Mouse (Mus musculus): ENCODE data around the gene Spib. TPM values are rescaled to one million over a fixed set of nuclear protein-coding genes. Genes with fewer than 3 reads are reported as not detected.

The Spib gene
- polyA plus RNA-seq, 1 experiment = 0.08 TPM

DNA sequence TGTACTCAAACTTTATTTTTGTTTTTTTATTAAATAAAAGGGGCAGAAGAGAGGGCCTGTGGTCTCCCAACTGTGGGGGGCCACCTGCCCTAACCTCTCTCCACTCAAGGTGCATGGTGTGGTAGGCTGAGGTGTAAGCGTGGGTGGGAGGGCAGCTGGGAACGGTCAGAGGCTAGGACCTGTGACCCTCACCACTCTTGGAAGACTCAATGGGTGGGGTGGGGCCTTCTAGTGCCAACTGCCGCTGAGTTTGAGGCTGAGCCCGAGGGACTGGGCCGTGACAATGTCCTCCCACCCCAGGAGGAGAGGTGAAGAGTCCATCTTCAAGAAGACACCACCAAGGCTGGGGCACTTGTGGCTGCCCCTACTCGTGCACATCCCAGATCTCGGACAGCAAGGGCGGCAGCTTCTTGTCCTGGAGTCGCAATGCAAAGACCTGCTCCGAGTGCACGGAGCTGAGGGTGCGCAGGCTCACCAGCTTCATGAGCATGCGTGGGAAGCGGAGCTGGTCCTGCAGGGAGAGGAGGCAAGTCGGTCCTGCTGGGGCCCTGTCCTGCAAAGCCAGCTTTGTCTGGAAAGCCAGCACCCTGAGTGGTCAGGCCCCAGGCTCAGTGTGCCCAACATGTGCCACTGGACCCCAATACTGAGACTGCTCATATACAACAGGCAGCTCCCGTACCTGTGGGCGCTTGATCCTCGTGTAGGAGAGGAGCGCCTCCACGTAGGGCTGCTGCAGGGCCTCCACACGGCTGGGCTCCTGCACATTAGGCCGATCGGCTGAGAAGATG, 17.9 kb upstream of the Spib start:
- no peak for DNase-seq (ENCODE audit: extremely low spot score in 1 of 2, low spot score in 1 of 2)

DNA sequence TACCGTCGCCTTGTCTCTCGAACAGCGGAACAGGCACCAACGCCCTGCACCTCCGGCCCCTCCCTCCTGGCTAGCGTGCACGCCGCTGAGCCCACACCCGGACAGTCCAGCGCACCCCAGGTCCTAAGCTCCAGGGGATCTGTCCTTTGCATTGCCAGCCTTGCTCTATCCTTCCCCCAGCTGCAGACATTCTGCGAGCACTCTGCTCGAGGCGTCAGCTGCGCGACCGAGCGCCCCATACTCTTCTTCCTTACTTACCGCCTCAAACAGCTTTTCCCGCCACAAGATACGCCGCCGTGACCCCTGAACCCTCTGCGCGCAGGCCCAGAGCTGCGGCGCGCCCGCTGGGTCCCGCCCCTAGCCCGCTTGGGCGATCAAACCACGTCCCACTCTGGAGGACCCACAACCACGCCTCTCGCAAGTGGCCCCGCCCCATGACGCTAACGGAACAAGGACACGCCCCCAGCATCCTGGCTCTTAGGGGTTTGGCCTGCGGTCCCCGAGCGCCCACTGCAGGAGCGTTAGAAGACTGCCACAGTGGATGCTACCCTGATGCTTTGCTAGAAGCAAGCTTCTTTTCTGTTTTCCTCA, 16.7 kb upstream of the Spib start, which contains the start of gene Pold1:
Gene Pold1 (minus strand): TSS at position 353 of the 591 bp plus-strand sequence.
- peak; percentile 98 to 100 for DNase-seq (ENCODE audit: extremely low spot score in 1 of 2, low spot score in 1 of 2)

DNA sequence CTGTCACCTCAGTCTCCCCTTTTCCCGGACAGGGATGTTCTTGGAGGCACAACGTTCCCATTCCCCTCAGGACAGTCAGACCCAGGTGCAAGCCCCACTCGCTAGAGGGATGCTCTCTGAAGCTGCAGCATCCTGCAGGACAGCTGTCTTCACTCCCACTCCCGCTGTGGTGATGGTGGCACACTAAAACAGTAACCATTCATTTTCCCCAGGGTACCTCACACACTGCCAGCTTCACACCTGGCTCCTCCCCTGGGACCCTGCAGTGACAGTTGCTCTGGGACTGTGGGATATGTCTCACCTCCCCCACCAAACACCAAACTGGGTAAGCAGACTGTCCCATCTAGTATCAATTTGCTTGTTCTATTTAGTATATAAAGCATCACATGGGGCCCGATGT, 15.9 kb upstream of the Spib start:
- no peak for DNase-seq (ENCODE audit: extremely low spot score in 1 of 2, low spot score in 1 of 2)

DNA sequence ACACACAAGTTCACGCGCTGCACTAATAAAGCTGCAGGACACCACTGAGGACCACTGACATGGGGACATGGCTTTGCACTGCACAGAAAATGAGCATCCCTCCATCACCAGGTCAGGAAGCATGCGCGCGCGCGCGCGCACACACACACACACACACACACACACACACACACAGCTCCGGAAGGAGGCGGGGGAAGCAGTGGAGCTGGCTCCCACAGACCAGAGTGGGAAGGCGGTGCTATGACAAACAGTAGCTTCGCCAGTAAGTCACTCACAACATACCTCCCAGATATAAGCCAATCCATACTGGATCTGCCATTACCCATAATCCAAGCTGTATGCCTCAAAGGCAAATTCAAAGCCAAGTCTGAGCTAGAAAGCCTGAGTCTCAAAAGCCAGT, 15.2 kb upstream of the Spib start:
- DNase-seq (ENCODE audit: extremely low spot score in 1 of 2, low spot score in 1 of 2) = no peak

DNA sequence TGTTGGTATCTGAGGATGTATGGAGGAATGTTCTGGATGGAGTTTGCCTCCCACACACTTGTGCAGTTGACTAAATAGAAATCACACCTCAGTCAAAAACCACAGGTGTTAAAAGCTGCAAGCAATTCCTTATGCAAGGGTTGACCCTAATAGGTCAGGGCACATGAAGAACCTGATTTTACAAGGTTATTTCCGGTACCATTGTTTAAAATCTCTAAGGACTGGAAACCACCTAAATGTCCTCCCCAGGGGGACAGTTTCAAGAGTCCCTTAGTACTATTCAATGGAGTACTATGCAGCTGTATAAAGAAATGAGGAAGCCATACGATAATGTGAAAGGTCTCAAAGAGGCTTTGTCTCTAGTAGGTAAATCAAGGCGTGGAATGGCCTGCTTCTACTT, 14.4 kb upstream of the Spib start:
- no peak for DNase-seq (ENCODE audit: extremely low spot score in 1 of 2, low spot score in 1 of 2)

DNA sequence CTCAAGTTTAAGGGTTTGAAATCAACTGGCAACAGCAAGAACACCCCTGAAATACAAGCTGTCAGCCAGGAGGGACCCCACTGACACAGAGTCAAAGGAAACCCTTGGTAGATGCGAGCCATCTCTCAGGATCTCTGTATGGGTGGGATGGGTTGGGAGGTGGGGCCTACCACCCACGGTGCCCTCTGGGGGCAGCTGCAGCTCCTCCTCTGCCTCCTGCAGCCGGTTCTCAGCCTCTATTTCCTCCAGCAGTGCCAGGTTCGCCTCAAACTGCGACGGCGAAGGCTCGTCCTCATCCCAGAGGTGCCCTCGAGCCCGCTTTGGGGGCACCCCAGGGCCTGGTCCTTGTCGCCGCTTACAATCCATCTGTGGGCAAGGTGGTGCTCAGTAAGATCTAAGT, 11.2 kb upstream of the Spib start:
- no peak for DNase-seq (ENCODE audit: extremely low spot score in 1 of 2, low spot score in 1 of 2)

DNA sequence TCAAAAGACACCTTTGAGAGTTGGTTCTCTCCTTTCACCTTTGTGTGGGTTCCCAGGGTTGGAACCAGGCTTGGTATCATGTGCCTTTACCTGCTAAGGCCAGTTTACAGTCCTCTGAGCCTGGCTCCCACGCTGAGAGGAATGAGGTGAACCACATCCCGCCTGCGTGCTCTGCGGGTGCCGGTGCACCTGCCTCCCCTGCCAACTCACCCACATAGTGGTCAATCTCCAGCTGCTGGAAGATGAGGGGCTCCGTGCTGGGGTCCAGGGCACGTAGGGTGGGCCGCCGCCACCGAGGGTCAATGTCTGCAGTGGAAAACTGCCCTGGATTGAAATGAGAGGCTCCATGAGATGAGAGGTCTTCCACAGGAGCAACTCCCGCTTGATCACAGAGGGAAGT, 10.7 kb upstream of the Spib start:
- no peak for DNase-seq (ENCODE audit: extremely low spot score in 1 of 2, low spot score in 1 of 2)

DNA sequence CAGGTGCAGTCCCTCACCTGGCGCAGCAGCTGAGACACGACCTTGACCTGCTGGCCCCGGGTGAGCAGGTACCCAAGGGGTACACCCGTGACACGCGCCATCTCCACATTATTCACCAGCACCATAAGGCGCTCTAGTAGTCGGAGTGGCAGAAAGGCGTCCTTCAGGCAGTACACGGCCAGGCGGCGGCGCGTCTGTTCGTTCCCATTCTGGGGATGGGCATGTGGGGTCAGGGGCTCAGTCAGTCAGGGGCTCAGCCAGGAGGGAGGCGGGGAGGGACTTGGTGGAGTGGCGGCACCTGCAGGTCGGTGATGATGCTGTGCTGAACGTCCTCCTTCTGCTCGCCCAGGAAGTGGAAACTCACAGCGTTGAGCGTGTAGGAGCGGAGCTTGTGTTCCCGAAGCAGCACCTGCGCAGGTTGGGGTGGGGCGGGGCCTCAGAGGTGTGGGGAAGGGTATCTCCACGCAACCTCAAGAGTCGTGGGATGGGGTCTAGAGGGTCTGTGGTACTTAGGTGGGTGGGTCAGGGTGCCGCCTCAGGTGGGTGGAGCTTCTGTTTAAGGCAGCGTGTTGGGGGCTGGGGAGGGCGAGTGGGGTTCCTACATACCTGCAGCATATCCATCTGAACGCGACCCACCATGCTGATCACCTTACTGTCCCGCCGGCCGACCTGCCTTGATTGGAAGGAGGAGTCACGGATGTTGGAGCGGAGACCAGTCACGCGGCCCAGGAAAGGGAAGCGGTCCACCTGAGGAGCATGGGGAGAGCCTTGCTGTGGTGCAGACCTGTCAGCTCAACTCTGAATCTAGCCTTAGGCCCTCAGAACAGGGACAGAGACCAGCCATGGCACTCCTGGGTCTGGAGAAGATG, 7.1 kb upstream of the Spib start:
- DNase-seq (ENCODE audit: extremely low spot score in 1 of 2, low spot score in 1 of 2) = no peak

DNA sequence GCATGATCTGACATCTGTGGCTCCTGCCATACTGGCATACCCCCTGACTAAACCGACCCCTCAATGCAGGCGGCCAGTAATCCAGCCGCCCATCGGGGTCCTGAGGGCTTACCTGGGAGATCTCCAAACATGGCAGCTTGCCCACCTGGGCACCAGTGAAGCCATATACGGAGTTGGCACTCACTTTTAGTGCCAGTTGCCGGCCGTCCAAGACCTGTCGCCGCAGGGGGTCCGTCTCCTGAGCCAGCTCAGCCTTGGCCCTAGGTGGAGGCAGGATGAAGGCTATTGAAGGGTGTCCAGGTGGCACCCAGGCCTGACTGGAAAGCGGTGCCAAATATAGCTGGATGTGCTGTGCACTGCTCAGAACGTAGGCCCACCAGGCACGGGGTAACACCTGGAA, 5.6 kb upstream of the Spib start:
- no peak for DNase-seq (ENCODE audit: extremely low spot score in 1 of 2, low spot score in 1 of 2)

DNA sequence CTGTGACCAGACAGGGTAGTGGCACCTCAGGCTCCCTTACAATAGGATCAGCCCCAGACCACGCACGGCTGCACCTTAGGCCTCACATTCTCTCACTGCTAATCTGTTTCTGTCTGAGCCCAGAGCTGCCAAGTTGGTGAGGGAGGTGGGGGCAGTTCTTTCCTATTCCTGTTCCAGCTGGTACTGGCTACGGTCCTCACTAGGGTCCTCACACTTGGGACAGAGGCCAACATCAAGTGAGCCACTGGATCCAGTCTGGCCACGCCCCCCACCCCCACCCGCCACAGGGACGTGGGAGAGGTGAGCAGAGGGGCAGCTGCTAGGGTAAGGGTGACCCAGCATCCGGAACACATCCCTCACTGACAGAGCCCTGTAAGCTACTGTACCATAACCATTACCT, 5.1 kb upstream of the Spib start:
- DNase-seq (ENCODE audit: extremely low spot score in 1 of 2, low spot score in 1 of 2) = no peak

DNA sequence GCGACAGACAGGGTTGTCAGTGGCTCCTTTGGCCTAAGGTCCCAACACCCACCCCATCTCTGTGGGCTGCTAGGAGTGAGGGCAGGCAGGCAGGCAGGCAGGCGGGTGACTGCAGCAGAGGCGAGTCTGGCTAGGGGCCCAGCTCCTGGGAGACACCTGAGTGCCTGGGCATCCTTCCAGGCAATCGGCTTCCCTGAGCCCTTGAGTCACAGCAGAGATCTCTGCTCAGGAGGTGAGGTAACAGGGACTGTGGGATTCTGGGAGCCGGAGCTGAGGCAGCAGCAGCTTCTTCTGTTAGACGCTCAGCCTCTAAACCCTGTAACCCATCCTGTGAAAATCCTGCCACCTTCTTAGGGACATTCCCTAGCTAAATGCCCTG, 4.7 kb upstream of the Spib start:
- peak in 1 of 2 experiments; percentile 71 for DNase-seq (ENCODE audit: extremely low spot score in 1 of 2, low spot score in 1 of 2)

DNA sequence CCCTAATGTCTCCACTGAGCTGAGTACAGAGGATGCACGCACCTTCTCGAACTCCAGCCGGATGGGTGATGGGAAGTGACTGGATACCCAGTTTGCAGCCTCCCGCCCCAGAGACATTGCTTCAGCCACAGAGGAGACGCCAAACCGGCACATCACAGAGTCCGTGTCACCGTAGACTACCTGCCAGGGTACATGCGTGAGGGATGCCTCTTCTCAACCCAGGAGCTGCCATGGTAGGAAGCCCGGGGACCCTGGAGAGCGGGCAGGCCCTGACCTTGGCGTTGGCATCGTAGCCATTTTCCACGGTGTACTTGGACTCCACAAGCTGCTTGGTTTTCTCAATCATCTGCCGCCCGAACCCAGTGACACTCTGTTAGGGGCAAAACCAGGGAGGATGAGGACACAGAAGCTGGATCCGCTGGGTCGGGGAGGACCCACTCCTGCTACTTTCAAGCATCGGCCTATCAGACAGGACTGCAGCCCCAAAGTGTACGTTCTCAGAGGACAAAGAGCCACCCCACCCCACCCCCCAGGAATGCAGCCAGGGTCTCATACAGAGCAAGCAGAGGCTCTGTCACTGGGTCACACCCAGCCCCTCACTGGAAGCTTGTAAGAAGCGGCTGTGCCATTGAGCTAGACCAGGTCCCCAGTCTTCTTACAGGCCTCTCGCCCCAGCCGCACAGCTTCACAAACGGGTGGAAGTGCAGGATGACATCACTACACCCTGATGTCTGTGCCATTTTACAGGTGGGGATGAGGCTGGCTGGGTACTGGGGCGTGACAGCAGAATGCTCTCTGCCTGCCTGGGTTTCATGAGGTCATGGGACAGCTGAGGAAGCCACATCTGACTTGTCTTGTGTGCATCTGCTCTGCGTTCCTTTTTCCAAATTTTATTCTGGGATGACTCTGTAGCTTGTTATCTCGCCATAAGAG, 4.1 kb upstream of the Spib start:
- no peak for DNase-seq (ENCODE audit: extremely low spot score in 1 of 2, low spot score in 1 of 2)

DNA sequence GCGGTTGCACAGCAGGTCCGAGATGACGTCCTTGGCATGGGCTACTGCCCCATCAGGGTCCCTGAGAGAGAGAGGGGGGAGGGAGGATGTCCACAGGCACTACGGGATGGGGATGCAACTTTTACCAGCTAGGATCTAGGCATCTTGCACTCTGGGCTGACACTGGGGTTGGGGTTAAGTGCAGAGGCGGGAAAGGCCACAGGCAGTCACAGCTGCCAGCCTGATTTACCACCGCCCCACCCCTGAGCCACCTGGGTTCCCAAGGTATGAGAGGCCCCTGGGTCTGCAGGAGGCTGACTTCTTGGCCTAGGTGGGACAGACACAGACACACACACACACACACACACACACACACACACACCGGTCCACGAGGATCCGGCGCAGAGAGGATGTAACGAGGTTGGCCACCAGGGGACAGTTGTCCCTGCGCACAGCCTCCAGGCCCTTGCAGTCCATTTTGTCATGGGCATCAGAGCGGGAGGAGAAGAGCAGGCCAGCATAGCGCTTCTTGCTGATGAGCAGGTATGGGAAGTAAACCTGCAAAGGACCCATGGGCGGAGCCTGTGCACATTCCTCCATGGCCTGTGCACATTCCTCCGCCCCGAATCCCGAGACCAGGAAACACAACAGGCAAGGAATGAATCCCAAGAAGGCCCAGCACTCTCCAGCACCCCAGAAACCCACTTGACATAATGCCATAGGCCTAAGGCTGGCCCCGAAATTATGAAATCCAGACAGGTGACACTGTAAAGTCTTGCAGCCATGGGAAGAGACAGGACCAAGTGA, 3.0 kb upstream of the Spib start:
- DNase-seq (ENCODE audit: extremely low spot score in 1 of 2, low spot score in 1 of 2) = no peak

DNA sequence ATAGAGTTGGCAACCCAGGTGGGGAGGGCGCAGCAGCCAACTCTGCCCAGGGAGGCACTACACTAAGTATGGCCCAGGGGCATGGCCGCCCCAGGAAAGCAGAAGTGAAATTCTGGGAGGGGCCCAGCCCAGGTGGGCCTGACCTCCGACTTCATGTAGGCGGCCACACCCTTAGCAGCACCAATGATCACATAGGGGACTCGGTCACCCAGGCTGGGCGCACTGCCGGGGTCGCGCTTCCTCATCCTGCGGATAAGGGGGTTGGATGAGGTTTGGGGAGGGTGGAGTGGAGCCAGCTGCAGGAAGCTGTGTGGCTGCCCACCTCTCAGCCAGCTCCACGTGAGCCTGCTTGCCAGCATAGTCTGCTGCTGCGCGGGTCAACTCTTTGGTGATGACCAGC, 2.4 kb upstream of the Spib start:
- DNase-seq (ENCODE audit: extremely low spot score in 1 of 2, low spot score in 1 of 2) = no peak

DNA sequence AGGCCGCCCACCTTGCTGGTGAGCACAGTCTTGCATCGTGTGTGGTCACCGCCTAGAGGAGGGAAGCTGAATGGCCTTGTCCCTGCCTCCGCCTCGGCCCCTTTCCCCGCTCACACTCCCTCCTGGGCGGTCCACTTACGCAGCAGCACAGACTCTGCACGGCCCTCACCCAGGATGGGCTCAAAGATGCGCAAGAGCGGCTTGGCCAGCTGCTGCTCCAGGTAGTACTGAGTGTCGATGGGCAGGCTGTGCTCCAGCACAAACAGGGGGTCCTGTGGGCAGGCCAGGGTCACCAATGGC, 1.8 kb upstream of the Spib start:
- no peak for DNase-seq (ENCODE audit: extremely low spot score in 1 of 2, low spot score in 1 of 2)

DNA sequence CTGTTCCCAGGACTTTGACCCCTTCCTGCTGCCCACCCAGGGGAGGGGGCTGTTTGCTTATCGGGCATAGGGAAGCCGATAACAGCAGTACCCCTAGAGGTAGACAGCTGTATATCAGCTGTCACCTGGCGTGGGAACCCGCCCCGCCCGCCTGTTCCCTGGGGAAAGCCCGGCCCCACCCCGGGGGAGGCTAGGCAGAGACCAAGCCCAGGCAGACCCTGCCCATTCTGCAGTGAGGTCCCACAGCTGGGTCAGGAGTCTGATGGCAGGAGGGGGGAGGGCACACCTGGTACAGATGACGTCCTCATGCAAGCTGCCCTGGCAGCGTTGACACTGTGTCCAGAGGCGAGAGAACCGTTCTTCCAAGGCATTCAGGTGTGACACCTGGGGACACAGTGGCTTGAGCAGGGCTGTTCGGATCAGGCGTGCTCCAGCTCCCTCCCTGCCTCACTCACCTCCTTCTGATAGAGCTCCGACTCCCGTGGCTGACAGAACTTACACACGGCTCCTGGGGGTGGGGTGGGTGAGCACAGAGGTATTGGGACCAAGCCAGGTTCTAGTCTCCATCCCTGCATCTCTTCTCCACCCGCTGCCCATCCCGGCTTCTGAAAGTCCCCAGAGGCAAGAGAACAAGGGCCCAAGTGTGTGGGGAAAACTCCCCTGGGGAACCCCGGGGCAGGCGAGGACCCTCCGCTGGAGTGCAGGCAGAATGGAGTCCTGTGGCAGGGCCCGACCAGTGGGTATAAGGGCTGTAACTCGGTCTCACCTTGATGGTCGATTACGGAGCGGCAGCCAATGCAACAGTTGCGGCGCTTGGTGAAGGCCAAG, 1.3 kb upstream of the Spib start:
- DNase-seq (ENCODE audit: extremely low spot score in 1 of 2, low spot score in 1 of 2) = no peak

DNA sequence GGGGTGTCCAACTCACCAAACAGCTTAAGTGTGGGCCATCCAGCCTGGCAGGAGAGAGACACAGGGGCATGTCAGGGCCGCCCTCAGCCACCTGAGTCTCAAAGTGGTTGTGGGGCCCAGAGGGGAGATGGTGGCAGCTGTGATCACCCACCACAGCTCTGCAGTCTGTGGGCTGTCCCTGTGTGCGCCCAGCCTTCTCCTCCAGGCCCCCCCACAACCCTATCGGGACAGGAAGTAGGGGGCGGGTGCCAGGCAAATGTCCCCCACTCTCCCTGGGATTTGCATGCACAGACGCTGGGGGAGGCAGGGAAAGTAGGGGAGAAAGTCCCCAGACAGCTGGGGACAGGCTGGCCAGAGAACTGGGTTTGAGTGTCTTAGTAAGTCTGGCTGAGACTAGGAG, 664 bp downstream of the Spib start:
- DNase-seq (ENCODE audit: extremely low spot score in 1 of 2, low spot score in 1 of 2) = no peak

DNA sequence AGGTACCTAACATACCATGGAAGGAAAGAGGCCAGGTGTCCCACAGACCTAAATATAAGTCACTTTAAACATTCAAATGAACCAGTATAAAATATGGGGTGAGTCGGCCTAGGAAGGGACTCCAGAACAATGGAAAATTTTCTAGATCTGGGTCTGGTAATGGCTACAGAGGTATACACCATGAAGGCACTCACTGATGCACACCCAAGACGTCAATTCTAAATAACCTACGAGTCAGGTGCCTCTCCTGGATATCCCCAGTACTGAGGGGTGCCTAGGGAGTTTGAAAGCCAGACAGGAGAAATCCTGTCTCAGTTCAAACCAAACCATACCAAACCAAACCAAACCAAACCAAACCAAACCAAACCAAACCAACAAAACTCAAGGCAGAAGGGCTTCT, 1.4 kb downstream of the Spib start:
- no peak for DNase-seq (ENCODE audit: extremely low spot score in 1 of 2, low spot score in 1 of 2)

DNA sequence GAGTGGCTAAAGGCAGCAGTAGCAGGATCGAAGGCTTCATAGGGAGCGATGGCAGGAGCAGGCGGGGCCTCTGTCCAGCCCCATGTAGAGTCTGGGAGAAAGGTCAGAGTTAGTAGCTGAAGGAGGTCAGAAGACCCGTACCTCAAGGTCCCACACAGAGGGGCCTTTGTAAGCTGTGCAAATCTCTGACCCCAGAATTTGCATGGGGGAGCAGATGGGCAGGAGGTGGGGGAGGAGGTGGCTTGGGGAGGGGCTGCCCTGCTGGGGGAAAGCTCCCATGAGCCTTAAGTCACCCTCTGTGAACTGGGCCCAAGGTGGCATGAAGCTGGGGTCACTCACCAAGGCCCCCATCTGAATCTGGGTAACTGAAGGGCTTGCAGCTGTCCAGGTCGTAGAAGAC, 2.4 kb downstream of the Spib start:
- no peak for DNase-seq (ENCODE audit: extremely low spot score in 1 of 2, low spot score in 1 of 2)

Data from frontal cortex, adult 2 months (tissue).